Mouse (Mus musculus): ENCODE data around the gene Psmd9. TPM values are rescaled to one million over a fixed set of nuclear protein-coding genes. Genes with fewer than 3 reads are reported as not detected.
A peak's percentile ranks its signal among the peaks of the same experiment; 100 is the strongest.

Gene Psmd9
- polyA plus RNA-seq (2016; fragmentation: Nextera tagmentation; extraction: Ambion mirVana), result 89.3 and 91.0 TPM in 2 replicates

GRCm38 (mm10) chr5:123169284-123169683 is at the start of gene Psmd9:
TSS of gene Psmd9 (plus strand) at chr5:123169413.
- Histone ChIP-seq H3K4me1 (replicated peaks) (peaks cover 24% of the 10 kb centered on the region), H3K27me3 (no peaks in the 10 kb centered on the region), H3K27ac (peak within 1 kb of the TSS; percentile 1; the same call in 1 of the 2 replicates), H3K9me3 (no peaks in the 10 kb centered on the region), H3K36me3 (peaks cover 26% of the 10 kb centered on the region), H3K9ac (replicated peaks) (no peak within 1 kb of the TSS), H3K4me2 (no peak within 1 kb of the TSS), H3K4me3 (replicated peaks) (no peak within 1 kb of the TSS)
- no peak for ATAC-seq (ENCODE audit: insufficient number of reproducible peaks, insufficient read depth, low FRiP score, low TSS enrichment, low read depth)
- WGBS, result 88% methylated on average over 5 of the region's 5 CpGs

GRCm38 (mm10) chr5:123120624-123121215 is 48.5 kb upstream of the Psmd9 start:
- Histone ChIP-seq H3K27ac (no peak overlapping the region), H3K9me3 (peaks cover 5% of the 10 kb centered on the region; the same call in 1 of the 2 replicates), H3K4me1 (replicated peaks) (0 out of 2 replicates have a peak, but pooled peaks cover 5% of the 10 kb centered on the region), H3K36me3 (peaks cover 37% of the 10 kb centered on the region; the same call in 1 of the 2 replicates), H3K4me3 (replicated peaks) (no peak overlapping the region), H3K4me2 (no peak overlapping the region), H3K27me3 (no peaks in the 10 kb centered on the region), H3K9ac (replicated peaks) (0 out of 2 replicates have a peak overlapping the region, but pooled peaks have one; percentile 4)
- 67% methylated on average over 7 of the region's 7 CpGs for WGBS
- ATAC-seq (ENCODE audit: insufficient number of reproducible peaks, insufficient read depth, low FRiP score, low TSS enrichment, low read depth), result no peak

- Histone ChIP-seq H3K27me3 (no peaks in the 10 kb centered on the region), H3K36me3 (peaks cover 45% of the 10 kb centered on the region), H3K9me3 (peaks cover 5% of the 10 kb centered on the region; the same call in 1 of the 2 replicates), H3K27ac (no peak overlapping the region), H3K4me2 (no peak overlapping the region), H3K4me1 (replicated peaks) (0 out of 2 replicates have a peak, but pooled peaks cover 3% of the 10 kb centered on the region), H3K9ac (replicated peaks) (no peak overlapping the region), H3K4me3 (replicated peaks) (no peak overlapping the region)
- ATAC-seq (ENCODE audit: insufficient number of reproducible peaks, insufficient read depth, low FRiP score, low TSS enrichment, low read depth), result no peak
- 92% methylated on average over 4 of the region's 4 CpGs for WGBS
Observed at GRCm38 (mm10) chr5:123122181-123122580, 47.0 kb upstream of the Psmd9 start.

- Histone ChIP-seq H3K27ac (no peak overlapping the region), H3K4me1 (replicated peaks) (0 out of 2 replicates have a peak, but pooled peaks cover 3% of the 10 kb centered on the region), H3K4me2 (no peak overlapping the region), H3K36me3 (peaks cover 58% of the 10 kb centered on the region), H3K27me3 (no peaks in the 10 kb centered on the region), H3K9ac (replicated peaks) (no peak overlapping the region), H3K4me3 (replicated peaks) (no peak overlapping the region), H3K9me3 (peaks cover 5% of the 10 kb centered on the region; the same call in 1 of the 2 replicates)
- no peak for ATAC-seq (ENCODE audit: insufficient number of reproducible peaks, insufficient read depth, low FRiP score, low TSS enrichment, low read depth)
- 80% methylated on average over 6 of the region's 6 CpGs for WGBS
Observed at GRCm38 (mm10) chr5:123125105-123125504, 44.1 kb upstream of the Psmd9 start.

GRCm38 (mm10) chr5:123125638-123126406 is 43.4 kb upstream of the Psmd9 start:
- H3K27me3 ChIP-seq, result no peaks in the 10 kb centered on the region
- H3K9ac ChIP-seq (replicated peaks), result no peak overlapping the region
- H3K4me1 ChIP-seq (replicated peaks), result 0 out of 2 replicates have a peak, but pooled peaks cover 3% of the 10 kb centered on the region
- peaks cover 65% of the 10 kb centered on the region for H3K36me3 ChIP-seq
- no peak overlapping the region for H3K4me3 ChIP-seq (replicated peaks)
- peaks cover 5% of the 10 kb centered on the region; the same call in 1 of the 2 replicates for H3K9me3 ChIP-seq
- WGBS, result 86% methylated on average over 18 of the region's 18 CpGs
- no peak overlapping the region for H3K27ac ChIP-seq
- ATAC-seq (ENCODE audit: insufficient number of reproducible peaks, insufficient read depth, low FRiP score, low TSS enrichment, low read depth), result no peak
- H3K4me2 ChIP-seq, result no peak overlapping the region

GRCm38 (mm10) chr5:123127031-123127430 is 42.2 kb upstream of the Psmd9 start:
- no peak overlapping the region for H3K4me2 ChIP-seq
- no peak overlapping the region for H3K9ac ChIP-seq (replicated peaks)
- peaks cover 11% of the 10 kb centered on the region for H3K4me1 ChIP-seq (replicated peaks)
- peaks cover 5% of the 10 kb centered on the region; the same call in 1 of the 2 replicates for H3K9me3 ChIP-seq
- H3K27me3 ChIP-seq, result no peaks in the 10 kb centered on the region
- no peak overlapping the region for H3K4me3 ChIP-seq (replicated peaks)
- WGBS, result 67% methylated on average over 6 of the region's 6 CpGs
- peaks cover 68% of the 10 kb centered on the region for H3K36me3 ChIP-seq
- H3K27ac ChIP-seq, result no peak overlapping the region
- no peak for ATAC-seq (ENCODE audit: insufficient number of reproducible peaks, insufficient read depth, low FRiP score, low TSS enrichment, low read depth)

GRCm38 (mm10) chr5:123128426-123129169 is 40.6 kb upstream of the Psmd9 start:
- H3K27ac ChIP-seq, result no peak overlapping the region
- no peak overlapping the region for H3K4me2 ChIP-seq
- no peaks in the 10 kb centered on the region for H3K27me3 ChIP-seq
- no peaks in the 10 kb centered on the region for H3K9me3 ChIP-seq
- H3K4me1 ChIP-seq (replicated peaks), result peaks cover 27% of the 10 kb centered on the region
- whole genome bisulfite sequencing, result 69% methylated on average over 10 of the region's 10 CpGs
- ATAC-seq (ENCODE audit: insufficient number of reproducible peaks, insufficient read depth, low FRiP score, low TSS enrichment, low read depth), result no peak
- no peak overlapping the region; the same call in 1 of the 2 replicates for H3K9ac ChIP-seq (replicated peaks)
- peaks cover 58% of the 10 kb centered on the region for H3K36me3 ChIP-seq
- H3K4me3 ChIP-seq (replicated peaks), result no peak overlapping the region

GRCm38 (mm10) chr5:123129170-123129757 is 39.9 kb upstream of the Psmd9 start:
- H3K9ac ChIP-seq (replicated peaks), result no peak overlapping the region
- peaks cover 33% of the 10 kb centered on the region for H3K4me1 ChIP-seq (replicated peaks)
- H3K27me3 ChIP-seq, result no peaks in the 10 kb centered on the region
- H3K9me3 ChIP-seq, result no peaks in the 10 kb centered on the region
- peaks cover 59% of the 10 kb centered on the region for H3K36me3 ChIP-seq
- 87% methylated on average over 10 of the region's 10 CpGs for WGBS
- H3K4me2 ChIP-seq, result no peak overlapping the region
- H3K27ac ChIP-seq, result no peak overlapping the region
- H3K4me3 ChIP-seq (replicated peaks), result no peak overlapping the region
- no peak for ATAC-seq (ENCODE audit: insufficient number of reproducible peaks, insufficient read depth, low FRiP score, low TSS enrichment, low read depth)

- H3K4me2 ChIP-seq, result no peak overlapping the region
- WGBS, result 88% methylated on average over 9 of the region's 9 CpGs
- no peak overlapping the region for H3K27ac ChIP-seq
- H3K27me3 ChIP-seq, result no peaks in the 10 kb centered on the region
- H3K9ac ChIP-seq (replicated peaks), result no peak overlapping the region
- H3K4me3 ChIP-seq (replicated peaks), result no peak overlapping the region
- H3K9me3 ChIP-seq, result no peaks in the 10 kb centered on the region
- peaks cover 43% of the 10 kb centered on the region for H3K4me1 ChIP-seq (replicated peaks)
- H3K36me3 ChIP-seq, result peaks cover 67% of the 10 kb centered on the region
- ATAC-seq (ENCODE audit: insufficient number of reproducible peaks, insufficient read depth, low FRiP score, low TSS enrichment, low read depth), result no peak
Observed at GRCm38 (mm10) chr5:123130030-123130813, 39.0 kb upstream of the Psmd9 start.

- Histone ChIP-seq H3K4me2 (no peak overlapping the region), H3K9ac (replicated peaks) (no peak overlapping the region), H3K4me3 (replicated peaks) (no peak overlapping the region), H3K27me3 (no peaks in the 10 kb centered on the region), H3K36me3 (peaks cover 66% of the 10 kb centered on the region), H3K4me1 (replicated peaks) (peaks cover 48% of the 10 kb centered on the region), H3K27ac (no peak overlapping the region), H3K9me3 (no peaks in the 10 kb centered on the region)
- WGBS, result 82% methylated on average over 5 of the region's 5 CpGs
- no peak for ATAC-seq (ENCODE audit: insufficient number of reproducible peaks, insufficient read depth, low FRiP score, low TSS enrichment, low read depth)
Observed at GRCm38 (mm10) chr5:123130814-123131148, 38.4 kb upstream of the Psmd9 start.
